Mouse (Mus musculus) intestine, embryonic 16.5 days (tissue): ENCODE results near the gene Ppfia3. TPM values are rescaled to one million over a fixed set of nuclear protein-coding genes. Genes with fewer than 3 reads are reported as not detected.

Source experiments
- ATAC-seq: fragments of 200-750 bp; cut with Nextera tagmentation; 2 replicates; pipeline ENCODE4 v1.8.0; 2017; ENCODE audit warnings: moderate TSS enrichment, moderate library complexity
- H3K27ac ChIP-seq: fragments of 300-500 bp; sonication (generic); 2 replicates; pipeline ENCODE4 v1.5.1; 2014; ENCODE audit warnings: mild to moderate bottlenecking, low read length
- H3K27me3 ChIP-seq: fragments of 300-500 bp; sonication (generic); replicated peaks from 2 replicates; pipeline ENCODE4 v1.6.1; 2014; ENCODE audit warnings: low read length, control low read depth, mixed read lengths; ENCODE audit not compliant: control insufficient read depth, insufficient read depth
- H3K36me3 ChIP-seq: fragments of 300-500 bp; sonication (generic); 2 replicates; pipeline ENCODE4 v1.6.1; 2014; ENCODE audit warnings: low read length, control low read depth; ENCODE audit not compliant: control insufficient read depth, insufficient read depth
- H3K4me1 ChIP-seq: fragments of 300-500 bp; sonication (generic); 2 replicates; pipeline ENCODE4 v1.6.1; 2014; ENCODE audit warnings: low read length, control low read depth, mixed read lengths; ENCODE audit not compliant: control insufficient read depth, insufficient read depth
- H3K4me2 ChIP-seq: fragments of 300-500 bp; sonication (generic); 2 replicates; pipeline ENCODE4 v1.6.1; 2014; ENCODE audit warnings: low read depth, low read length, control low read depth
- H3K4me3 ChIP-seq: fragments of 300-500 bp; sonication (generic); 2 replicates; pipeline ENCODE4 v1.5.1; 2014; ENCODE audit warnings: mild to moderate bottlenecking, low read length
- H3K9ac ChIP-seq: fragments of 300-500 bp; sonication (generic); 2 replicates; pipeline ENCODE4 v1.6.1; 2014; ENCODE audit warnings: low read depth, low read length
- H3K9me3 ChIP-seq: fragments of 300-500 bp; sonication (generic); 2 replicates; pipeline ENCODE4 v1.6.1; 2016; ENCODE audit warnings: low read length, control low read depth; ENCODE audit not compliant: control insufficient read depth
- WGBS: fragments of 180-500 bp; shearing (Covaris S2); extraction: QIAGEN DNeasy Blood & Tissue Kit; methylation state at CpG from one replicate; pipeline ENCODE4 v1.1.7; 2014; 5-methylcytosine and 5-hydroxymethylcytosine counted together
- polyA plus RNA-seq: library from polyadenylated mRNA; unstranded; fragments of >200 nt; fragmentation: Nextera tagmentation; extraction: Ambion mirVana; gene quantifications from 2 replicates; pipeline ENCODE4 v1.2.1, GENCODE M21; 2015

The Ppfia3 gene
- polyA plus RNA-seq, 1 experiment from 2014 or later: 10.3 TPM

- H3K36me3 ChIP-seq: no peaks in the 10 kb centered on the region
- ATAC-seq: no peak
- peak overlapping the region; percentile 75 for H3K9ac ChIP-seq
- 1% methylated on average over 11 of the region's 11 CpGs for WGBS
- peaks cover 41% of the 10 kb centered on the region for H3K4me1 ChIP-seq
- peak overlapping the region; percentile 95 for H3K4me2 ChIP-seq
- no peaks in the 10 kb centered on the region for H3K27me3 ChIP-seq
- peak overlapping the region; percentile 52; the same call in 1 of the 2 replicates for H3K27ac ChIP-seq
- no peaks in the 10 kb centered on the region for H3K9me3 ChIP-seq
- peak overlapping the region; percentile 64 for H3K4me3 ChIP-seq
Observed at GRCm38 (mm10) chr7:45340066-45340442, 26.8 kb downstream of the Ppfia3 start.

GRCm38 (mm10) chr7:45339410-45340065 is 27.3 kb downstream of the Ppfia3 start:
- Histone ChIP-seq H3K9ac (peak overlapping the region; percentile 75), H3K27me3 (no peaks in the 10 kb centered on the region), H3K36me3 (no peaks in the 10 kb centered on the region), H3K27ac (peak overlapping the region; percentile 82), H3K4me1 (peaks cover 46% of the 10 kb centered on the region), H3K9me3 (no peaks in the 10 kb centered on the region), H3K4me3 (peak overlapping the region; percentile 64), H3K4me2 (peak overlapping the region; percentile 95)
- peak; percentile 83 for ATAC-seq
- under 1% methylated on average over 36 of the region's 39 CpGs for WGBS

- Histone ChIP-seq H3K4me1 (peaks cover 52% of the 10 kb centered on the region), H3K27me3 (no peaks in the 10 kb centered on the region), H3K9me3 (no peaks in the 10 kb centered on the region), H3K4me3 (peak overlapping the region; percentile 64), H3K27ac (peak overlapping the region; percentile 82), H3K36me3 (no peaks in the 10 kb centered on the region), H3K9ac (peak overlapping the region; percentile 75), H3K4me2 (peak overlapping the region; percentile 95)
- 3% methylated on average over 14 of the region's 14 CpGs for WGBS
- peak; percentile 25 for ATAC-seq
Observed at GRCm38 (mm10) chr7:45338161-45338911, 28.5 kb downstream of the Ppfia3 start.

- Histone ChIP-seq H3K4me3 (0 out of 2 replicates have a peak overlapping the region, but pooled peaks have one; percentile 3), H3K36me3 (no peaks in the 10 kb centered on the region), H3K4me1 (peaks cover 58% of the 10 kb centered on the region), H3K4me2 (peak overlapping the region; percentile 95), H3K9me3 (no peaks in the 10 kb centered on the region), H3K27ac (no peak overlapping the region), H3K9ac (no peak overlapping the region), H3K27me3 (no peaks in the 10 kb centered on the region)
- 23% methylated on average over 4 of the region's 4 CpGs for WGBS
- no peak for ATAC-seq
Observed at GRCm38 (mm10) chr7:45337469-45337868, 29.4 kb downstream of the Ppfia3 start.

GRCm38 (mm10) chr7:45336319-45336718 is 30.5 kb downstream of the Ppfia3 start:
- H3K4me3 ChIP-seq: no peak overlapping the region
- no peak for ATAC-seq
- H3K36me3 ChIP-seq: no peaks in the 10 kb centered on the region
- H3K4me1 ChIP-seq: peaks cover 60% of the 10 kb centered on the region
- WGBS: 86% methylated on average over 4 of the region's 4 CpGs
- H3K27ac ChIP-seq: no peak overlapping the region
- H3K9me3 ChIP-seq: no peaks in the 10 kb centered on the region
- no peaks in the 10 kb centered on the region for H3K27me3 ChIP-seq
- H3K4me2 ChIP-seq: no peak overlapping the region
- H3K9ac ChIP-seq: no peak overlapping the region

GRCm38 (mm10) chr7:45335056-45335455 is 31.8 kb downstream of the Ppfia3 start, which contains the start of gene Hrc:
Gene Hrc (plus strand): TSS chr7:45335290.
- WGBS: 31% methylated on average over 5 of the region's 5 CpGs
- Histone ChIP-seq H3K9me3 (no peaks in the 10 kb centered on the region), H3K36me3 (no peaks in the 10 kb centered on the region), H3K4me2 (peak within 1 kb of the TSS; percentile 87), H3K4me3 (no peak within 1 kb of the TSS), H3K4me1 (peaks cover 48% of the 10 kb centered on the region), H3K27ac (peak within 1 kb of the TSS; percentile 37; the same call in 1 of the 2 replicates), H3K9ac (peak within 1 kb of the TSS; percentile 30; the same call in 1 of the 2 replicates), H3K27me3 (no peaks in the 10 kb centered on the region)
- no peak for ATAC-seq

- no peaks in the 10 kb centered on the region for H3K27me3 ChIP-seq
- peak overlapping the region; percentile 37; the same call in 1 of the 2 replicates for H3K27ac ChIP-seq
- no peaks in the 10 kb centered on the region for H3K9me3 ChIP-seq
- H3K9ac ChIP-seq: 0 out of 2 replicates have a peak overlapping the region, but pooled peaks have one; percentile 24
- H3K4me1 ChIP-seq: peaks cover 45% of the 10 kb centered on the region
- ATAC-seq: no peak
- H3K4me2 ChIP-seq: peak overlapping the region; percentile 19
- H3K4me3 ChIP-seq: no peak overlapping the region
- no peaks in the 10 kb centered on the region for H3K36me3 ChIP-seq
- 10% methylated on average over 3 of the region's 3 CpGs for WGBS
Observed at GRCm38 (mm10) chr7:45334605-45335004, 32.2 kb downstream of the Ppfia3 start.

- Histone ChIP-seq H3K9me3 (no peaks in the 10 kb centered on the region), H3K4me2 (peak within 1 kb of the TSS; percentile 87), H3K27ac (peak within 1 kb of the TSS; percentile 88), H3K4me3 (peak within 1 kb of the TSS; percentile 67), H3K36me3 (no peaks in the 10 kb centered on the region), H3K4me1 (peaks cover 37% of the 10 kb centered on the region), H3K9ac (peak within 1 kb of the TSS; percentile 78), H3K27me3 (no peaks in the 10 kb centered on the region)
- ATAC-seq: peak; percentile 74
- WGBS: under 1% methylated on average over 38 of the region's 38 CpGs
Observed at GRCm38 (mm10) chr7:45333431-45333982, 33.3 kb downstream of the Ppfia3 start, which contains the start of gene Trpm4. Gene Trpm4 (minus strand): TSS chr7:45333780.
